Mouse (Mus musculus) olfactory bulb, adult 2 months (tissue): ENCODE results near the gene Rcn1. TPM values are rescaled to one million over a fixed set of nuclear protein-coding genes. Genes with fewer than 3 reads are reported as not detected.

ENCODE experiments used
- H3K27ac ChIP-seq: fragments of 200-500 bp; 2 replicates; pipeline ENCODE4 v1.5.1; 2012; ENCODE audit warnings: low read depth, low read length; ENCODE audit not compliant: insufficient read depth
- H3K4me1 ChIP-seq: fragments of 200-500 bp; 2 replicates; pipeline ENCODE4 v1.6.1; 2012; ENCODE audit warnings: low read length; ENCODE audit not compliant: control insufficient read depth, insufficient read depth
- H3K4me3 ChIP-seq: fragments of 200-500 bp; 2 replicates; pipeline ENCODE4 v1.5.1; 2012; ENCODE audit warnings: mild to moderate bottlenecking, low read depth, low read length, moderate library complexity; ENCODE audit not compliant: insufficient read depth
- CTCF ChIP-seq: fragments of 200-500 bp; IDR thresholded peaks from 2 replicates; pipeline ENCODE4 v1.5.1; 2012; ENCODE audit warnings: low read depth, mild to moderate bottlenecking, low read length, moderate library complexity; ENCODE audit not compliant: insufficient read depth
- POLR2A ChIP-seq: fragments of 200-500 bp; IDR thresholded peaks from 2 replicates; pipeline ENCODE4 v1.6.1; 2012; ENCODE audit warnings: mild to moderate bottlenecking, low read depth, low read length, moderate library complexity; ENCODE audit not compliant: insufficient read depth
- WGBS: fragments of 180-500 bp; shearing (Covaris S2); methylation state at CpG from one replicate; pipeline ENCODE4 v1.1.7; 2018; 5-methylcytosine and 5-hydroxymethylcytosine counted together
- polyA plus RNA-seq: library from polyadenylated mRNA; stranded (reverse); fragments of >200 nt; gene quantifications from 2 replicates; pipeline ENCODE4 v1.2.4, GENCODE M21; 2012; ENCODE audit warnings: low replicate concordance; ENCODE audit not compliant: missing spikeins, insufficient read depth, insufficient read length

Rcn1 gene
- polyA plus RNA-seq, 1 experiment: 139 TPM

DNA sequence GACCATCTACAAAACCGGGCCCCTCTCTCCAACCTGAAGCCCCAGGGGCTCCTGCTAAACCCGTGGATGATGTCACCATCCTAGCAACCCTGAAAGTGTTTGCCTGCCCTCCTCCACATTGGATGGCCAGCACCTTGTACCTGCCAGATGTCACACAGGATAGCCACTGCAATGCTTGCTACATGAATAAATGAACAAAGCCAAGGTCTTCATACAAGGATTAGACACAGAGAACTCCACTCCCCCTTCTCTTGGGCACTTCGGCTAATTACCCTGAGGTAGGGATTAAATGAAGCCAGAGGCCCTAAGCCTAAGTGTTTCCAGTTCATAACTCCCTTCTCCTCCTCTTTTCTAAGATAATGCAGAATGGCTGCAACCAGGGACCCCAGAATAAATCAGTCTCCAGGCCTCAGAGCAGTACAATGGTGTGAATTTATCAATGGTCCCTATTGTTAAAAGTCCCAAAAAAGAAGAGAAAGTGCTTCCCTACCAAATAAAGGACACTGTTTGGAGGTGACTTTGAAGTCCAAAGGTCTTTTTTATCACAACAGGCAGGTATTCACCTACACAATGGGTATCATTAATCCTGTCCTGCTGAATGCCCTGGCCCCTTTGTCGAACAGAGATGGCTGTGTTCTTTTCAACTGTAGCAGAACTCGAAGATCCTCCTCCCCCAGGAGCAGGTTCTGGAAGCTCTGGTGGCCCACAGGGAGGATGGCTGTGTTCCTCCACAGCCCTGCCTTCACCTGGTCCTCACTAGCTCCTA lies 1.5 kb downstream of the Rcn1 start:
- no peak for TF ChIP-seq POLR2A
- no peak for TF ChIP-seq CTCF
- H3K27ac ChIP-seq: no peak overlapping the region
- H3K4me1 ChIP-seq: peaks cover 9% of the 10 kb centered on the region
- WGBS: 70% methylated on average over 5 of the region's 5 CpGs
- no peak overlapping the region for H3K4me3 ChIP-seq

DNA sequence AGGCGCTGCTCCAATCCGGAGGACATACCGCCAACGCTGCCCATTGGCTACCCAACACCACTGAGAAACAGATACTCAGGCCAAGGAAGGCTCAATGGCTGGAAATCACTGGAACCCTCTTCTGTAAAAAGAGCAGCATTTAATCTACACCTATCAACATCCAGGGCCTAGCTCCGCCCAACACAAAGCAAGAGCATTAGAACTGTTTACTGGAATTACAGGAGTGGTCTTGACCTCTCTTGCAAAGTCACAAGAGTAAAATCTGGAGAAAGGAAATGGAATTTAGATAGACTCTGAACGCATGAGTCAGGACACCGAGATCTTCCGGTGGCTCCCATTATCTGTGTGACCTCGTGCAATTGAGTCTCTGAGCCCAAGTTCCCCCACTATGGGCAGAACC lies 3.1 kb downstream of the Rcn1 start:
- WGBS: 96% methylated on average over 9 of the region's 9 CpGs

GRCm38 (mm10) chr2:105394375-105394774 lies 4.7 kb downstream of the Rcn1 start:
- H3K4me1 ChIP-seq: peaks cover 7% of the 10 kb centered on the region
- TF ChIP-seq POLR2A (no peak), CTCF (no peak)
- H3K27ac ChIP-seq: no peak overlapping the region
- H3K4me3 ChIP-seq: no peak overlapping the region
- 92% methylated on average over 4 of the region's 4 CpGs for WGBS

More for the DNA sequence above, 3.1 kb downstream of the Rcn1 start:
- H3K27ac ChIP-seq: no peak overlapping the region
- no peak for TF ChIP-seq CTCF
- TF ChIP-seq POLR2A: no peak
- H3K4me3 ChIP-seq: no peak overlapping the region
- peaks cover 9% of the 10 kb centered on the region for H3K4me1 ChIP-seq

GRCm38 (mm10) chr2:105392514-105392913 lies 6.6 kb downstream of the Rcn1 start:
- 77% methylated on average over 2 of the region's 2 CpGs for WGBS
- H3K27ac ChIP-seq: no peak overlapping the region

GRCm38 (mm10) chr2:105391414-105391784 lies 7.7 kb downstream of the Rcn1 start:
- Histone ChIP-seq H3K27ac (no peak overlapping the region), H3K4me3 (no peak overlapping the region), H3K4me1 (no peaks in the 10 kb centered on the region)
- no peak for TF ChIP-seq POLR2A
- no peak for TF ChIP-seq CTCF
- WGBS: 81% methylated on average over 4 of the region's 4 CpGs

More at GRCm38 (mm10) chr2:105392514-105392913, 6.6 kb downstream of the Rcn1 start:
- no peak for TF ChIP-seq POLR2A
- no peak for TF ChIP-seq CTCF
- H3K4me3 ChIP-seq: no peak overlapping the region
- no peaks in the 10 kb centered on the region for H3K4me1 ChIP-seq

DNA sequence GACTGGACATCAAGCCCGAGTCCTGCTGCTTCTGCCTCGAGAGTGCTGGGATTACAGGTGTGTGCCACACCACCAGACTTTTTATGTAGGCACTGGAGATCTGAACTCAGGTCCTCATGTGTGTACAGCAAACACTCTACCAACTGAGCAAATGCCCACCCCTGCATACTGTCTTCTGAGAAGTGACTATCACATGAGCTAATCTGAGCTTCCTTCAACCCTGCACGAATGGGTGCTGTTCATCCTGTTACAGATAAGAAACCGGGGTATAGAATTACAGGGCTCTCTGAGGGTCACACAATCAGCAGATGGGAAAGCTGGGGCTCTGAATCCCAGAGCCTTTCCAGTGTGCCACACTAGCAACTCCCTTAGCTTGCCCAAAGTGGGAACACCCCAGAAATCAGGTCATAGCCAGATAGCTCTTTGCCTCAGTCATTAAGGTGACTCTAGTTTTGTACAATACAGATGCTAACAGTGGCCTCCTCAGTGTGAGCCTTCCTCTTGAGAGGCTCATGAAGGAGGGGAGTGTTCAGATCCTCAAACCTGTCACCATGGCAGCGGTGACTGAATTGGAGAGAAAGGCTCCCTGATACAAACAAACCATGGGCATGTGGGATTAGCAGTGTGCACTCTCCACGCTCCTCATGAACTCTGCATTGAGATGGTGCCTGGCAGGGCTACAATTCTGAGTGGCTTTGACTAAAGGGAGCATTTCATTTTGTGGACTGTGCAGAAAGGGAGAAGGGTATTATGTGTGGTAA lies 8.3 kb downstream of the Rcn1 start:
- Histone ChIP-seq H3K4me3 (no peak overlapping the region), H3K27ac (no peak overlapping the region), H3K4me1 (no peaks in the 10 kb centered on the region)
- WGBS: 85% methylated on average over 6 of the region's 6 CpGs
- TF ChIP-seq CTCF: no peak
- no peak for TF ChIP-seq POLR2A

DNA sequence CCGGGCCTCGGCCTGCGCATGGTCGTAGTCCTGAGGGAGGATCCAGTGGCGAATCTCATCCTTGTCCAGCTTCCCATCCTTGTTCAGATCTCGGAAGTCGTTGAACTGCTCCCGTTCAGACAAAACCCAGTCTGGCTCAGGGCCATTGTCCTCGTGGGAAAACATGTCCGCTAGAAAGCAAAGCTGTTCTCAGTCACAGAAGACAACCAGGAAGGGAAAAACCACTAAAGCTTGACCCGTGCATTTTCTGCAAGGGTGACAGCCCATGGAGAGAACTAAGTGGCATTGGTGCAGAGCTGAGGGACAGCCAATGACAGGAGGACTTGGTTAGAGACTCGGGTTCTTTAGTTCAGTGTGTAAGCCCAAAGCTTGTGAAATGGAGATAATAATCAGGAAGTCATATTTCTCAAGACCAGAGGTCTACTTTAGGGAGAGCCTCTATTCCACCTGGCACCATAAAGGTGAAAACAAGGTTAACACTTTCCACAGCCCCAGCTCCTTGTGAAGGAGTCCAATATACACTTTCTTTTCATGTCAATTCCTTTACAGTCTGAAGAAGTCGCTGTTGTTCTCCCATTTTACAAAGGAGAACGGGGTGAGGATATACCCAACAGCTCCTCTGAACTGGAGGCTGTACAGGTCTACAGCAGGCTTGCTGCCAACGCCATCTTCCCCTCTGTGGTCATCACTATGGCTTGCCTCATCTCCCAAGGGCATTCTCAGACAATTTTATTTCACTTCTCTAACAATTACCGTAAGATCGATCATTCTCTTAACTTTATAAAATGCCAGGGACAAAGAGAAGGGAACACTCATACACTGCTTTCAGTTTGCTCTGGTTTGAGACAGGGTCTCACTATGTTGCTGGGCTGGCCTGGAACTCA lies 9.9 kb downstream of the Rcn1 start:
- Histone ChIP-seq H3K27ac (no peak overlapping the region), H3K4me1 (no peaks in the 10 kb centered on the region), H3K4me3 (no peak overlapping the region)
- TF ChIP-seq POLR2A (no peak), CTCF (no peak)
- 88% methylated on average over 17 of the region's 17 CpGs for WGBS

- Histone ChIP-seq H3K4me3 (no peak overlapping the region), H3K4me1 (no peaks in the 10 kb centered on the region; the same call in none of the 2 replicates), H3K27ac (no peak overlapping the region)
- 90% methylated on average over 4 of the region's 4 CpGs for WGBS
- no peak for TF ChIP-seq CTCF
- no peak for TF ChIP-seq POLR2A
Observed at GRCm38 (mm10) chr2:105386418-105386817, 12.7 kb downstream of the Rcn1 start.

DNA sequence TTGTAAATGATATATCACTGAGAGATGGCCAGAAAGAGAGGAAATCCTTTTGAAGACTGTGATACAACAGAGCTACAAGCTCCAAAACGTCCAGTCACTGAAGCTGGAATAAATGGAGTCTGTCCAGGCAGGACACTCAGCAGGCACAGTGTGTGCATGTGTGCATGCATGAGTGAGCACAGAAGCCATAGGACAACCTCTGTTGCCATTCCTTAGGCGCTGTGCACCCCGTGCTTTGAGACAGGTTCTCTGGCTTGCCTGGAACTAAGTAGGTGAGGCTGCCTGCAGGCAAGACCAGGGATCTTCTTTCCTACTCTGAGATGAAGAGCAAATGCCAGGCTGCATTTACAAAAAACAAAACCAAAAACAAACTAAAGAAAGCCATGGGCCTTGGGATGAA lies 14.1 kb downstream of the Rcn1 start:
- WGBS: 89% methylated on average over 3 of the region's 3 CpGs
- no peak overlapping the region for H3K4me3 ChIP-seq
- H3K4me1 ChIP-seq: no peaks in the 10 kb centered on the region; the same call in none of the 2 replicates
- H3K27ac ChIP-seq: no peak overlapping the region
- TF ChIP-seq POLR2A (no peak), CTCF (no peak)
